Mouse (Mus musculus): ENCODE measurements around the gene Slc41a3.

DNA sequence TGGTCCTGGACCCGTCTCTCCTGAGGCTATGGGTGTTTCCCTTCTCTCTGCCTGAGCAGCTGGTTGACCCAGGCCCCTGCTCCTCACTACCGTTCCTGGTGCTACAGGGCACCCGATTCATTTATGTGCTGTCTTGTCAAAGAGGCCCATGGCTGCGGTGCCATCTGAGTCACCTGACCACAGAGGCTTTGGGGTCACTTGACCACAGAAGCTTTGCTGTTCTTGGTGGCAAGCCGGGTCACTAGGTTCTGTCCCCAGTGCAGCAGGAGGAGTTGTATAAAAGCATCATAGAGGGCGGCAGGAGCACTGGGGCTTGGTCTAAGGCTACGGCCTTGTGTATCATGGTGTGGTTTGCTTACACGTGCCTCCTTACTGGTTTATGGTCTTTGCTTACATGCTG lies 8.8 kb downstream of the Slc41a3 start:
- TF ChIP-seq CTCF (IDR thresholded peaks at IDR 0.05; ENCODE audit: low read depth, low read length): no peak
- no peak for TF ChIP-seq TAL1 (conservative IDR thresholded peaks at IDR 0.05; ENCODE audit: low read depth, low read length)
- no peak for TF ChIP-seq GATA1 (IDR thresholded peaks at IDR 0.05; ENCODE audit: borderline replicate concordance, low read length)
